Mouse (Mus musculus) lung, embryonic 15.5 days (tissue): ENCODE data around the gene Izumo1. TPM values are rescaled to one million over a fixed set of nuclear protein-coding genes. Genes with fewer than 3 reads are reported as not detected.

Experiments used
- polyA plus RNA-seq: library from polyadenylated mRNA; unstranded; fragments of >200 nt; fragmentation: Nextera tagmentation; extraction: Ambion mirVana; gene quantifications from 2 replicates; pipeline ENCODE4 v1.2.1, GENCODE M21; 2015

The Izumo1 gene
- polyA plus RNA-seq, 1 experiment from 2014 or later: 0.29 TPM

Other genes with a start within 250 kb of the Izumo1 start
- 224 and 229 TPM in 2 replicates for gene Snrnp70, start 226.1 kb upstream of the Izumo1 start, polyA plus RNA-seq
- not detected in 2 replicates for gene Kcna7, start 216.2 kb upstream of the Izumo1 start, polyA plus RNA-seq
- 3.5 TPM in 2 replicates for gene Ntf5, start 208.1 kb upstream of the Izumo1 start, polyA plus RNA-seq
- gene Lhb, start 201.0 kb upstream of the Izumo1 start, polyA plus RNA-seq: 0.25 and 0.70 TPM in 2 replicates
- gene Gys1, start 187.0 kb upstream of the Izumo1 start, polyA plus RNA-seq: 42.7 and 46.7 TPM in 2 replicates
- gene Ruvbl2, start 183.7 kb upstream of the Izumo1 start, polyA plus RNA-seq: 161 and 173 TPM in 2 replicates
- 5,197 and 5,279 TPM in 2 replicates for gene Ftl1, start 161.9 kb upstream of the Izumo1 start, polyA plus RNA-seq
- gene Bax, start 154.9 kb upstream of the Izumo1 start, polyA plus RNA-seq: 161 and 176 TPM in 2 replicates
- gene Tulp2, start 139.9 kb upstream of the Izumo1 start, polyA plus RNA-seq: 0.33 and 0.74 TPM in 2 replicates
- not detected in 2 replicates for gene Gm45808, start 135.0 kb upstream of the Izumo1 start, polyA plus RNA-seq
- 2.8 and 3.4 TPM in 2 replicates for gene Dhdh, start 133.0 kb upstream of the Izumo1 start, polyA plus RNA-seq
- gene Nucb1, start 111.4 kb upstream of the Izumo1 start, polyA plus RNA-seq: 230 and 238 TPM in 2 replicates
- 21.9 and 22.9 TPM in 2 replicates for gene Ppp1r15a, start 95.5 kb upstream of the Izumo1 start, polyA plus RNA-seq
- 2.2 and 3.3 TPM in 2 replicates for gene Plekha4, start 95.5 kb upstream of the Izumo1 start, polyA plus RNA-seq
- 1.5 and 1.7 TPM in 2 replicates for gene Hsd17b14, start 66.9 kb upstream of the Izumo1 start, polyA plus RNA-seq
- gene Bcat2, start 51.7 kb upstream of the Izumo1 start, polyA plus RNA-seq: 57.7 and 62.5 TPM in 2 replicates
- gene Fgf21, start 6.3 kb upstream of the Izumo1 start, polyA plus RNA-seq: 0.42 TPM in 1 of 2 replicates, not detected in the other
- 0.47 and 0.49 TPM in 2 replicates for gene Fut1, start 4.5 kb upstream of the Izumo1 start, polyA plus RNA-seq
- 32.4 and 33.3 TPM in 2 replicates for gene Rasip1, start 5.7 kb downstream of the Izumo1 start, polyA plus RNA-seq
- gene Mamstr, start 18.2 kb downstream of the Izumo1 start, polyA plus RNA-seq: 7.7 and 9.5 TPM in 2 replicates
- gene Fut2, start 44.6 kb downstream of the Izumo1 start, polyA plus RNA-seq: 0.57 and 0.69 TPM in 2 replicates
- gene Ntn5, start 62.2 kb downstream of the Izumo1 start, polyA plus RNA-seq: 0.52 and 0.69 TPM in 2 replicates
- gene Sec1, start 72.6 kb downstream of the Izumo1 start, polyA plus RNA-seq: 0.21 and 0.42 TPM in 2 replicates
- 2.4 and 4.6 TPM in 2 replicates for gene Car11, start 78.0 kb downstream of the Izumo1 start, polyA plus RNA-seq
- gene Dbp, start 83.3 kb downstream of the Izumo1 start, polyA plus RNA-seq: 2.7 and 3.1 TPM in 2 replicates
- 1,016 and 1,098 TPM in 2 replicates for gene Rpl18, start 93.6 kb downstream of the Izumo1 start, polyA plus RNA-seq
- gene Sphk2, start 96.2 kb downstream of the Izumo1 start, polyA plus RNA-seq: 26.4 and 26.5 TPM in 2 replicates
- gene Fam83e, start 99.4 kb downstream of the Izumo1 start, polyA plus RNA-seq: 1.4 and 1.5 TPM in 2 replicates
- gene Spaca4, start 104.0 kb downstream of the Izumo1 start, polyA plus RNA-seq: not detected in 2 replicates
- 1.1 and 1.4 TPM in 2 replicates for gene Lmtk3, start 161.9 kb downstream of the Izumo1 start, polyA plus RNA-seq
- gene Sult2b1, start 162.9 kb downstream of the Izumo1 start, polyA plus RNA-seq: 6.1 and 7.8 TPM in 2 replicates
- 115 and 122 TPM in 2 replicates for gene Cyth2, start 192.8 kb downstream of the Izumo1 start, polyA plus RNA-seq
- gene Kcnj14, start 203.0 kb downstream of the Izumo1 start, polyA plus RNA-seq: 0.79 and 0.84 TPM in 2 replicates
- gene Grwd1, start 209.1 kb downstream of the Izumo1 start, polyA plus RNA-seq: 67.8 and 73.6 TPM in 2 replicates